Mouse (Mus musculus) heart, embryonic 15.5 days (tissue): ENCODE results near the gene Elovl5. TPM values are rescaled to one million over a fixed set of nuclear protein-coding genes. Genes with fewer than 3 reads are reported as not detected.
A peak's percentile ranks its signal among the peaks of the same experiment; 100 is the strongest.

ENCODE experiments used
- ATAC-seq: fragments of 200-750 bp; cut with Nextera tagmentation; replicated peaks from 2 replicates; pipeline ENCODE4 v1.8.0; 2017; ENCODE audit warnings: low read depth, moderate TSS enrichment; ENCODE audit not compliant: insufficient number of reproducible peaks, insufficient read depth, low FRiP score
- H3K27ac ChIP-seq: fragments of 300-500 bp; sonication (generic); 2 replicates; pipeline ENCODE4 v1.5.1; 2015; ENCODE audit warnings: mild to moderate bottlenecking, inconsistent platforms
- H3K27me3 ChIP-seq: fragments of 300-500 bp; sonication (generic); 2 replicates; pipeline ENCODE4 v1.6.1; 2015; ENCODE audit warnings: inconsistent platforms
- H3K36me3 ChIP-seq: fragments of 300-500 bp; sonication (generic); 2 replicates; pipeline ENCODE4 v1.6.1; 2015; ENCODE audit warnings: mild to moderate bottlenecking, inconsistent platforms
- H3K4me1 ChIP-seq: fragments of 300-500 bp; sonication (generic); replicated peaks from 2 replicates; pipeline ENCODE4 v1.6.1; 2015; ENCODE audit warnings: inconsistent platforms
- H3K4me2 ChIP-seq: fragments of 300-500 bp; sonication (generic); 2 replicates; pipeline ENCODE4 v1.6.1; 2015; ENCODE audit warnings: inconsistent platforms, mild to moderate bottlenecking, moderate library complexity
- H3K4me3 ChIP-seq: fragments of 300-500 bp; sonication (generic); 2 replicates; pipeline ENCODE4 v1.5.1; 2015; ENCODE audit warnings: mild to moderate bottlenecking, inconsistent platforms
- H3K9ac ChIP-seq: fragments of 300-500 bp; sonication (generic); 2 replicates; pipeline ENCODE4 v1.6.1; 2015; ENCODE audit warnings: mild to moderate bottlenecking, inconsistent platforms
- H3K9me3 ChIP-seq: fragments of 300-500 bp; sonication (generic); replicated peaks from 2 replicates; pipeline ENCODE4 v1.6.1; 2016; ENCODE audit warnings: inconsistent platforms
- WGBS: fragments of 180-500 bp; shearing (Covaris S2); methylation state at CpG from one replicate; pipeline ENCODE4 v1.1.7; 2015; ENCODE audit warnings: mixed read lengths; 5-methylcytosine and 5-hydroxymethylcytosine counted together
- polyA plus RNA-seq: library from polyadenylated mRNA; unstranded; fragments of >200 nt; fragmentation: Nextera tagmentation; extraction: Ambion mirVana; gene quantifications from 2 replicates; pipeline ENCODE4 v1.2.1, GENCODE M21; 2015

Elovl5 gene
- polyA plus RNA-seq, 1 experiment from 2014 or later, result 50.0 TPM

- H3K9ac ChIP-seq, result no peak overlapping the region
- no peaks in the 10 kb centered on the region for H3K9me3 ChIP-seq
- no peak overlapping the region for H3K27ac ChIP-seq
- no peaks in the 10 kb centered on the region for H3K27me3 ChIP-seq
- ATAC-seq, result no peak
- no peak overlapping the region for H3K4me3 ChIP-seq
- H3K4me1 ChIP-seq, result peaks cover 70% of the 10 kb centered on the region
- no peaks in the 10 kb centered on the region for H3K36me3 ChIP-seq
- H3K4me2 ChIP-seq, result no peak overlapping the region
- 78% methylated on average over 5 of the region's 5 CpGs for WGBS
Measured at GRCm38 (mm10) chr9:77929296-77929695, 12.1 kb downstream of the Elovl5 start.

GRCm38 (mm10) chr9:77930036-77930859, 13.1 kb downstream of the Elovl5 start:
- WGBS, result 46% methylated on average over 10 of the region's 10 CpGs
- no peaks in the 10 kb centered on the region for H3K27me3 ChIP-seq
- no peak overlapping the region for H3K4me2 ChIP-seq
- ATAC-seq, result 0 out of 2 replicates have a peak, but pooled peaks have one; percentile 31
- no peak overlapping the region for H3K9ac ChIP-seq
- H3K4me1 ChIP-seq, result peaks cover 62% of the 10 kb centered on the region
- no peak overlapping the region for H3K4me3 ChIP-seq
- no peaks in the 10 kb centered on the region for H3K9me3 ChIP-seq
- peak overlapping the region; percentile 20; the same call in 1 of the 2 replicates for H3K27ac ChIP-seq
- no peaks in the 10 kb centered on the region for H3K36me3 ChIP-seq

- H3K4me1 ChIP-seq, result peaks cover 56% of the 10 kb centered on the region
Measured at GRCm38 (mm10) chr9:77930860-77931184, 13.7 kb downstream of the Elovl5 start.

GRCm38 (mm10) chr9:77931740-77932139, 14.6 kb downstream of the Elovl5 start:
- Histone ChIP-seq H3K4me1 (peaks cover 47% of the 10 kb centered on the region), H3K27ac (peak overlapping the region; percentile 24; the same call in 1 of the 2 replicates), H3K27me3 (no peaks in the 10 kb centered on the region), H3K4me2 (no peak overlapping the region), H3K36me3 (no peaks in the 10 kb centered on the region), H3K9ac (no peak overlapping the region), H3K9me3 (no peaks in the 10 kb centered on the region), H3K4me3 (no peak overlapping the region)
- 78% methylated on average over 5 of the region's 5 CpGs for WGBS
- no peak for ATAC-seq

More at GRCm38 (mm10) chr9:77930860-77931184, 13.7 kb downstream of the Elovl5 start:
- Histone ChIP-seq H3K4me2 (no peak overlapping the region), H3K9me3 (no peaks in the 10 kb centered on the region), H3K9ac (no peak overlapping the region), H3K27ac (no peak overlapping the region), H3K4me3 (no peak overlapping the region), H3K27me3 (no peaks in the 10 kb centered on the region), H3K36me3 (no peaks in the 10 kb centered on the region)
- 0 out of 2 replicates have a peak, but pooled peaks have one; percentile 28 for ATAC-seq
- 11% methylated on average over 4 of the region's 4 CpGs for WGBS

- Histone ChIP-seq H3K4me3 (no peak overlapping the region), H3K4me1 (peaks cover 57% of the 10 kb centered on the region), H3K9me3 (no peaks in the 10 kb centered on the region), H3K27me3 (no peaks in the 10 kb centered on the region), H3K9ac (no peak overlapping the region), H3K4me2 (no peak overlapping the region), H3K27ac (no peak overlapping the region), H3K36me3 (no peaks in the 10 kb centered on the region)
- ATAC-seq, result no peak
- 63% methylated on average over 10 of the region's 10 CpGs for WGBS
Measured at GRCm38 (mm10) chr9:77935818-77936611, 18.9 kb downstream of the Elovl5 start.

GRCm38 (mm10) chr9:77937875-77938274, 20.7 kb downstream of the Elovl5 start:
- ATAC-seq, result no peak
- Histone ChIP-seq H3K27ac (no peak overlapping the region), H3K4me3 (no peak overlapping the region), H3K27me3 (no peaks in the 10 kb centered on the region), H3K36me3 (no peaks in the 10 kb centered on the region), H3K9ac (no peak overlapping the region), H3K4me1 (peaks cover 54% of the 10 kb centered on the region), H3K9me3 (no peaks in the 10 kb centered on the region), H3K4me2 (no peak overlapping the region)
- WGBS, result 58% methylated on average over 11 of the region's 11 CpGs

- Histone ChIP-seq H3K9ac (peak overlapping the region; percentile 39), H3K9me3 (no peaks in the 10 kb centered on the region), H3K4me1 (peaks cover 54% of the 10 kb centered on the region), H3K4me2 (peak overlapping the region; percentile 46), H3K36me3 (no peaks in the 10 kb centered on the region), H3K4me3 (no peak overlapping the region), H3K27ac (peak overlapping the region; percentile 84), H3K27me3 (no peaks in the 10 kb centered on the region)
- ATAC-seq, result peak; percentile 16; the same call in 1 of the 2 replicates
- 35% methylated on average over 13 of the region's 13 CpGs for WGBS
Measured at GRCm38 (mm10) chr9:77938761-77939553, 21.8 kb downstream of the Elovl5 start.

GRCm38 (mm10) chr9:77939554-77939920, 22.4 kb downstream of the Elovl5 start:
- H3K27me3 ChIP-seq, result no peaks in the 10 kb centered on the region
- peak overlapping the region; percentile 39 for H3K9ac ChIP-seq
- no peaks in the 10 kb centered on the region for H3K9me3 ChIP-seq
- no peak for ATAC-seq
- H3K36me3 ChIP-seq, result no peaks in the 10 kb centered on the region
- no peak overlapping the region for H3K4me3 ChIP-seq
- peak overlapping the region; percentile 46 for H3K4me2 ChIP-seq
- H3K27ac ChIP-seq, result peak overlapping the region; percentile 84
- peaks cover 54% of the 10 kb centered on the region for H3K4me1 ChIP-seq
- WGBS, result 25% methylated on average over 5 of the region's 5 CpGs

- 41% methylated on average over 6 of the region's 6 CpGs for WGBS
- H3K27ac ChIP-seq, result no peak overlapping the region
- no peaks in the 10 kb centered on the region for H3K27me3 ChIP-seq
- no peak overlapping the region for H3K4me2 ChIP-seq
- no peaks in the 10 kb centered on the region for H3K36me3 ChIP-seq
- ATAC-seq, result no peak
- no peaks in the 10 kb centered on the region for H3K9me3 ChIP-seq
- H3K4me1 ChIP-seq, result peaks cover 54% of the 10 kb centered on the region
- H3K4me3 ChIP-seq, result no peak overlapping the region
- H3K9ac ChIP-seq, result no peak overlapping the region
Measured at GRCm38 (mm10) chr9:77941058-77941457, 23.9 kb downstream of the Elovl5 start.

- H3K36me3 ChIP-seq, result no peaks in the 10 kb centered on the region
- WGBS, result 47% methylated on average over 9 of the region's 9 CpGs
- H3K9ac ChIP-seq, result no peak overlapping the region
- no peak overlapping the region for H3K27ac ChIP-seq
- H3K4me1 ChIP-seq, result peaks cover 58% of the 10 kb centered on the region
- H3K4me2 ChIP-seq, result no peak overlapping the region
- no peak overlapping the region for H3K4me3 ChIP-seq
- no peaks in the 10 kb centered on the region for H3K27me3 ChIP-seq
- ATAC-seq, result no peak
- H3K9me3 ChIP-seq, result no peaks in the 10 kb centered on the region
Measured at GRCm38 (mm10) chr9:77941836-77942235, 24.7 kb downstream of the Elovl5 start.

- ATAC-seq, result no peak
- Histone ChIP-seq H3K9me3 (no peaks in the 10 kb centered on the region), H3K4me3 (no peak overlapping the region), H3K9ac (no peak overlapping the region), H3K27me3 (no peaks in the 10 kb centered on the region), H3K4me1 (peaks cover 53% of the 10 kb centered on the region), H3K27ac (no peak overlapping the region), H3K4me2 (no peak overlapping the region), H3K36me3 (no peaks in the 10 kb centered on the region)
- WGBS, result 73% methylated on average over 10 of the region's 10 CpGs
Measured at GRCm38 (mm10) chr9:77942411-77942810, 25.2 kb downstream of the Elovl5 start.
